Mouse (Mus musculus): Measurements from ENCODE around the gene Prickle2.

Gene Prickle2

GRCm38 (mm10) chr6:92589381-92590065 lies 116.4 kb downstream of the Prickle2 start:
- no peak for DNase-seq (ENCODE audit: low spot score in 2 of 2)

GRCm38 (mm10) chr6:92584026-92584425 lies 121.9 kb downstream of the Prickle2 start:
- DNase-seq (ENCODE audit: low spot score in 2 of 2): no peak

- DNase-seq (ENCODE audit: low spot score in 2 of 2): no peak
These were observed 130.7 kb downstream of the Prickle2 start for GRCm38 (mm10) chr6:92575227-92575626.

- no peak for DNase-seq (ENCODE audit: low spot score in 2 of 2)
These were observed 133.8 kb downstream of the Prickle2 start for GRCm38 (mm10) chr6:92572139-92572538.

- DNase-seq (ENCODE audit: low spot score in 2 of 2): no peak
These were observed 135.9 kb downstream of the Prickle2 start for GRCm38 (mm10) chr6:92570090-92570489.

DNA sequence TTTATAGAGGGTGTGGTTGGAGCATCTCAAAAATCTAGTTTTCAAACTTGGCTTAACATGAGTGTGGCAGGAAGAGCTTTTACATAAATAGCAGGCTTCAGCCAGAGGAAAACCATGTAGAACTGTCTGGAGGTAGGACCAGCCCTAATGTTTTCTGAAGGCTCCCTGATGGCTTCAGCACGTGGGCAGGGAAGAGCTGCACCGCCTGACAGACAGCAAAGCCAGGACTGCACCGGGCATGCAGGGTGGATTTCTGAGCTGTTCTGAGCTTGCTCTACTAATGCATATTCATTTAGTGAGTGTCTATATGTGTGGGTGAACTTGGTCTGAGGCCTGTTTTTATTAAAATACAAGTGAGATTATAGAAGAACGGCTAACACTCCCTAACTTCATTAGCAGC lies 136.7 kb downstream of the Prickle2 start:
- DNase-seq (ENCODE audit: low spot score in 2 of 2): no peak

GRCm38 (mm10) chr6:92559261-92559660 lies 146.7 kb downstream of the Prickle2 start:
- DNase-seq (ENCODE audit: low spot score in 2 of 2): no peak

DNA sequence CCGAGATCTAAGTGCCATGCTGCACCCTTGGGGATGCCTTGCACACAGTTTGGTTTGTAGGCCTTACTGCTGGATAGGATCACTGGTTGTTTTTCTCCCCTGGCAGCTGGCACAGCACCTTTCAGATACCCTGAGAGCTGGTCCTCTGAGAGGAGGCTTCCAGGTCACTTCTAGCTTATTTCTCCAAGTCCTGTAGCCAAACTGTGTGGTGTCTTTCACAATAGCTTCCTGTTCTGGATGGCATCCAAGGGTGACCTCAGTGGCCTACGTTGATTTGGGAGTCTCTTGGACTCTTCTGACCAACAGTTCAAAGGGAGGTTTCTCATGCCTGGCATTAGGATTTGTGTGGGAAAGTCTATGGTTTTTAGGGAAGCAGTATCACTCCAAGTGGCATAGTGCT lies 150.3 kb downstream of the Prickle2 start:
- DNase-seq (ENCODE audit: low spot score in 2 of 2): no peak

- no peak for DNase-seq (ENCODE audit: low spot score in 2 of 2)
These were observed 152.9 kb downstream of the Prickle2 start for GRCm38 (mm10) chr6:92553086-92553485.

- DNase-seq (ENCODE audit: low spot score in 2 of 2): no peak
These were observed 156.7 kb downstream of the Prickle2 start for GRCm38 (mm10) chr6:92549246-92549645.

DNA sequence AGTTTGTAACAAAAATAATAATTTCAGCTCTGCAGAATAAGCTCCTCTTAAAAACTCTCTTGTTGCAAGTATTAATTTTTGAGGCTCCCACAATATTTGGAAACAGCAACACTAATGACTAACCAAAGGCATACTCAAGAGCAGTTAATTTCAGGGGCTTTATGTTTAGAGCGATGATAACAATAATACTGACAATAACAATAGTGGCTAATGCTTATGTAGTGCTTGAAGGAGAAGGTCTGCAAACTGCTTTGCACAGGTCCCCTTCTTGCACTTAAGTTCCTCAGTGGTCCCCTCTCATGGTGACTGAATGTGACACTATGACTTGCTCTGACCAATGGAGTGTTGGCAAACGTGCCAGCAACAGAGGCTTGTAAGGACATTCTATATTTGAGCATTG lies 160.8 kb downstream of the Prickle2 start:
- no peak for DNase-seq (ENCODE audit: low spot score in 2 of 2)

- no peak for DNase-seq (ENCODE audit: low spot score in 2 of 2)
These were observed 162.1 kb downstream of the Prickle2 start for GRCm38 (mm10) chr6:92543825-92544224.

- DNase-seq (ENCODE audit: low spot score in 2 of 2): no peak
These were observed 163.4 kb downstream of the Prickle2 start for GRCm38 (mm10) chr6:92542402-92543101.

- DNase-seq (ENCODE audit: low spot score in 2 of 2): no peak
These were observed 171.5 kb downstream of the Prickle2 start for GRCm38 (mm10) chr6:92534226-92535031.

DNA sequence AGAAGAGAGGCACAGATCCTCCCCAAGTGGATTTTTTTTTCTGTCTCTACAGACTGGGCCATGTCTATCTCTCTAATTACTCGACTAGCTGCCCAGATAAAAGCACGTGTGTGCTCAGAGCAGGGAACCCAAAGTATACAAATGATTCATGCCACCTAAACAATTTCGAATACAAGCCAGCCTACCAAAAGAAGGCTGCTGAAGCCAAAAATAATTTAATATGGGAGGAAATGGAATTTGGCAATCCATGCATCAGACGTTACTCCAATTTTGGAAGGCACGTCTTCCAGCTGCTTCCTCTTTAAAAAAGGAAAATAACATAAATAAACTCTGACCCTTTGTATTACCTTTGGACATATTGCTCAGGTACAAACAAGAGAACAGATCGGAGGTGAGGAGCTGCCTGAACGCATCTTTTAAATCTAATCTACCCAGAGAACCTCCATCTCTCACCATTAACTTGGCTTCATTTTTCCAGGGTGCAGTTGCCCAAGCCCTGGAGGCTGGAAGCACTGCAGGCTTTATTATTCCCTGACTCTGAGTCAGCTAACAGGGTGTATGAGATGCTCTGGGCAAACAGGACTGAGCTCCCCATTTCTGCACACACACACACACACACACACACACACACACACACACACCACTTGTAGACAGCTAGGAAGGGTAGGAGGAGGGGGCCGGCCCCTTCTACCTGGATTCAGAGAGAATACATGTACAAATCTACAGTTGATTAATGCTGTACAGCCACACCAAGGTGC lies 172.5 kb downstream of the Prickle2 start:
- DNase-seq (ENCODE audit: low spot score in 2 of 2): no peak

- DNase-seq (ENCODE audit: low spot score in 2 of 2): no peak
These were observed 173.1 kb downstream of the Prickle2 start for GRCm38 (mm10) chr6:92532896-92533295.

GRCm38 (mm10) chr6:92532331-92532730 lies 173.6 kb downstream of the Prickle2 start:
- DNase-seq (ENCODE audit: low spot score in 2 of 2): no peak

DNA sequence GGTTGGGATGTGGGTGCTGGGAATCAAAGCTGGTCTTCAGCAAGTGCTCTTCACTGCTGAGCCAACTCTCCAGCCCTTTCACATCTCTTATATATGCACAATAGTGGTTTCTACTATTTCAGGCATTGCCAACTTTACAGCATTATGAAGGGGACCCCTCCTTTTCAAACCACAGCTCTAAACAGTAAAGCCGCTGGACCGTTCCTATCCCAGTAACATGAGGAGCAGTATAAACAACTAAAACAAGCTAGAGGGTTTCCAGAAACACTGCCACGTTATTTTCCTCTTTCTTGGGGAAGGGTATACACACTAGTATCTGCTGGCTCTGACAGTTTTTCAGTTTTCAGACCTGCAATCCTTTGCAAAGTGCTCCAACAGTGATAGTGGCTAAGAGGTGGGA lies 179.7 kb downstream of the Prickle2 start:
- no peak for DNase-seq (ENCODE audit: low spot score in 2 of 2)

GRCm38 (mm10) chr6:92525646-92526045 lies 180.3 kb downstream of the Prickle2 start:
- no peak for DNase-seq (ENCODE audit: low spot score in 2 of 2)

DNA sequence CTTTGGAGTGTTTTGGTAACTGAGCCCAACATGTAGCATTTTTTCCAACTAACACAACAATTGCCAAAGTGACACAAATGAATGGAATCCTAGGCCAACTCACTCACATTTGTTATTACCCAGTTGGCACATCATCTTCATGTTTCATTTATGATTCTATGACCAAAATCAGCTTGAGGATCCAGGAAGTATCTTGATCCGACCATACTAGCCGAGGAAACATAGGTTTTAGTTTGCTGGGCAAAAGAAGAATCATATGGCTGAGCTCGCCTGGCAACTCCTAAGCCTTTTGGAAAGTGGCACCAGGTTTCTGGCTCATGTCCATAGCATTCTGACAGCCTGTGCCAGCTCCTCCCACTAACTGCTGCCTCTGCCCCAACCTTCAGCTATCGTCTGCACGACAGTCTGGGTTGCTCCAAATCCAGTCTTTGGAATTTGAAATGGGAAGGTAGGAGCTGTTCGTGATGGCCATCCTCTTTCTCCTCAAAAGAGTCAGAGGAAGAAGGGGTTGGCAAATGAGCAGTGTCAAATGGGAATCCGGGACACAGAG lies 184.4 kb downstream of the Prickle2 start:
- DNase-seq (ENCODE audit: low spot score in 2 of 2): no peak

GRCm38 (mm10) chr6:92520088-92520875 lies 185.7 kb downstream of the Prickle2 start:
- no peak for DNase-seq (ENCODE audit: low spot score in 2 of 2)

Measured in spleen, postnatal 36 days (tissue).